Mouse (Mus musculus): ENCODE measurements around the gene Coro6. TPM values are rescaled to one million over a fixed set of nuclear protein-coding genes. Genes with fewer than 3 reads are reported as not detected.

Coro6 gene
- total RNA-seq, 1 experiment from 2014 or later = 1.1 TPM

DNA sequence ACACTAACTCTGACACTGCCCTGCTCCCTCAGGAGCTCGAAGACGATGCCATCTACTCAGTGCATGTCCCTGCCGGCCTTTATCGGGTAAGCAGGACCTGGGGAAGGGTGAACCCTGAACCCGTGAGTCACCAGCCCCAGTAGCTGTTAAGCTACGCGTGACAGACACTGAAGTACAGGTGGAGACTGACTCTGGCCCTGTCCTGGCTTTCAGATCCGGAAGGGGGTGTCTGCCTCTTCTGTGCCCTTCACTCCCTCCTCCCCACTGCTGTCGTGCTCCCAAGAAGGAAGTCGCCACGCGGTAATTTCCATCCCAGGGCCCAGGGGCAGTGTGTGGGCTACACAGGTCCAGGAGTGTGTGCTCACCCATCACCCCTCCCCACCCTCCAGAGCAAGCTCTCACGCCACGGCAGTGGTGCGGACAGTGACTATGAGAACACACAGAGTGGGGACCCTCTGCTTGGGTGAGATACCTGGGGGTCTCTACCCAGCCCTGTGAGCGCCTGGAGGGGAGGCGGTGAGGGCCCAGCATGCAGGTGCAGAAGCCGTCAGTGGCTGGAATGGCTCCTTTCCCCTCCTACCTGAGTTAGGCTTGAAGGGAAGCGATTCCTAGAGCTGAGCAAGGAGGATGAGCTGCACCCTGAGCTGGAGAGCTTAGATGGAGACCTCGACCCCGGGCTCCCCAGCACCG, 43.2 kb downstream of the Coro6 start:
- ATAC-seq (replicated peaks; ENCODE audit: insufficient number of reproducible peaks, low FRiP score, low TSS enrichment, poor library complexity, severe bottlenecking) = no peak

DNA sequence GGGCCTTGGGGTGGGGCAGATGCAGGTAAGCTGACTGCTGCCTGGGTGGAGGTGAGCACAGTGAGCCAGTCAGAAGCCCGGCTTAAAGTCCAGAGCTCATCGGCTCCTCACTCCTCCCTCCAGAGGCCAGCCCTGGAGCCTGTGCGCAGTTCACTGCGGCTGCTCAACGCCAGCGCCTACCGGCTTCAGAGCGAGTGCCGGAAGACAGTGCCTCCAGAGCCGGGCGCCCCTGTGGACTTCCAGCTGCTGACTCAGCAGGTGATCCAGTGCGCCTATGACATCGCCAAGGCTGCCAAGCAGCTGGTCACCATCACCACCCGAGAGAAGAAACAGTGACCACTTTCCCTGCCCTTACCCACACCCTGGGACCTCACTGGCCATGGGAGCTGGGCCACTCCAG, 44.1 kb downstream of the Coro6 start:
- no peak for ATAC-seq (replicated peaks; ENCODE audit: insufficient number of reproducible peaks, low FRiP score, low TSS enrichment, poor library complexity, severe bottlenecking)

DNA sequence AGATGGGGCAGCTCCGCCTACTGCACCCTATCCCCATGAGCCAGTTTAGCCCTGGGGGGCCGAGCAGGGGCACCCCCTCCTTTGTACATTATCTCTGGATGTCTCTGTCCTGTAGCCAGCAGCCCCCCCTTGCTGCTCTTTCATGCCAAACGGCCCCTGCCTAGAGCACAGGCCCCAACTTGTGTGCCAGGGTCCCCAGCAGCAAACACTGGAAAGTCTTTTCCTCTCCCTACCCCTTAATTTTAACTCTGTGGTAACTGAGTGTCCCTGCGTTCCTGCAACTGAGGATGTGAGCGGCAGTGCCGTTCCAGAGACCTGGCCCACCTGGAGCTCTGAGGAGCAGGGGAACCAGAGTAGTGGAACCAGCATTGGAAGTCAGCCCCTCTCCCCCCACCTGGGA, 44.7 kb downstream of the Coro6 start:
- no peak for ATAC-seq (replicated peaks; ENCODE audit: insufficient number of reproducible peaks, low FRiP score, low TSS enrichment, poor library complexity, severe bottlenecking)

DNA sequence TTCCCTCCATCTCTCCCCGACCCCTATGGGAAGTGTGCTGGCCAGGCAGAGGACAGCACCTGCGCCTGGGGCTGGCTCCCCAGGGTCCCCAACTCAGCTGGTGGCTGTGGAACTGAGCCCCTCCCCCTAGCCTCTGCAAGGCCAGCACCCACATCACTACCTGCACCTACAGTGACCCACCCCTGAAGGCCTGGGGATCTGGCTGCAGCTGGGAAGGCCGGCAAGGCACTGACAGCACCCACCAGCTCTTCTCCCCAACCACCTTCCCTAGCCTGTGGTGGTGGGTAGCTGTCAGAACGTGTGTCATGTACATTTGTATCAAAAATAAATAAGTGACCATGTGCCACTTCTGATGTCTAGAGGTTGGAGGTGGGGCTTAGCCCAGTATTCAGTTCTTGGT, 45.2 kb downstream of the Coro6 start:
- ATAC-seq (replicated peaks; ENCODE audit: insufficient number of reproducible peaks, low FRiP score, low TSS enrichment, poor library complexity, severe bottlenecking) = no peak

DNA sequence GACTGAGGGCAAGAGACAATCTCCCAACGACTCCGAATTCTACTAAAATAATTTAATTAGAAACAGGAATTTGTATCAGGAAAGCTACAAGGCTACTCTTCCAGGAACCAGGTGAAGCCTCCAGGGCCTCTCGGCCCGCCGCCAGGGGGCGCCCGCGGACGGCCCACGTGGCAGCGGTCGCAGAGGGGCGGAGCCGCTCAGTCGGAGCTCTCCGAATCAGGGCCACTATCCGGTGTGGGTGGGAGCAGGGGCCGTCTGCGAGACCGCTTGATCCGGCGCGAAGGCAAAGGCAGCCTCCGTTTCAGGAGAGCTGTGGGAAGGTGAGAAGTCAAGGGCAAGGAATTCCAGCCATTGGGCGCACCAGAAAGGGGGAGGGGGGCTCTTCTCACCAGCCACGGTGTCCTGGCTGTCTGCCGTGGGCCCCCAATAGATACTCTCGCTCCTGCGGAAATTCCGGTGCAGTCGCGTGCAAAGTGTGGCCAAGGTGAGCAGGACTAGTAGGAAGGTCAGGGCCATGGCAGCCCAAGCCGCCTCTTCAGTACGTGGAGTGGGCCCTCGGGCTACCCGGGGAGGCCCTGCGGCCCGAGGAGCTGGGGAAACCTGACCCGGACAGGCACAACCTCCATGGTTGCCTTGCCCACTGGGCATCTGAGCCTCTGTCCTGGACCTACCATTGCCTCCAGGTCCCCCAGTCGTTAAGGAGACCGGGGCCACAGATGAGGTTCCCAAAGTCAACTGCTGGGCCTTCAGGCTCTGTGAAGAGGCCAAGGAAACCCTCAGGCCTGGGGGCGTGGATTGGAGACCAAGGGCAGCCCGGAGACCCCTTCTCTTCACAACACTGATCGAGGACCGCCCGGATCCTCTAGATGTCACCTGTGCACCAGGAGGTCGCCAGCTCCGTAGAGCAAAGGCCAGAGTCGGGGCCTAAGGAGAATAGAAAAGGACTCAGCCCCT, 46.1 kb downstream of the Coro6 start:
- peak; percentile 38 for ATAC-seq (replicated peaks; ENCODE audit: insufficient number of reproducible peaks, low FRiP score, low TSS enrichment, poor library complexity, severe bottlenecking)

DNA sequence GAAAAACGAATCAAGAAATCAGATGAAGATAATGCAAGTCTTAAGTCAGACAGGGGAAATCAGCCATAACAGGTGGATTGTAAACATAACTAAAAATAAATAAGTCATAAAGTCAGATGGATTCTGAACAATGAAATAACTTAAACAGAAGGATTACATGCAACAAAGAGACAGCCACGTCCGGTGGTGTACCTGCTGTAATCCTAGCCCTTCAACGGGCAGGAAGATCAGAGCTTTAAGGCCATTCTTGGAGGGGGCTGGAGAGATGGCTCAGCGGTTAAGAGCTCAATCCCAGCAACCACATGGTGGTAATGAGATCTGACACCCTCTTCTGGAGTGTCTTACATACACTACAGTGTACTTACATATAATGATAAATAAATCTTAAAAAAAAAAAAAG, 49.1 kb downstream of the Coro6 start:
- ATAC-seq (replicated peaks; ENCODE audit: insufficient number of reproducible peaks, low FRiP score, low TSS enrichment, poor library complexity, severe bottlenecking) = no peak

DNA sequence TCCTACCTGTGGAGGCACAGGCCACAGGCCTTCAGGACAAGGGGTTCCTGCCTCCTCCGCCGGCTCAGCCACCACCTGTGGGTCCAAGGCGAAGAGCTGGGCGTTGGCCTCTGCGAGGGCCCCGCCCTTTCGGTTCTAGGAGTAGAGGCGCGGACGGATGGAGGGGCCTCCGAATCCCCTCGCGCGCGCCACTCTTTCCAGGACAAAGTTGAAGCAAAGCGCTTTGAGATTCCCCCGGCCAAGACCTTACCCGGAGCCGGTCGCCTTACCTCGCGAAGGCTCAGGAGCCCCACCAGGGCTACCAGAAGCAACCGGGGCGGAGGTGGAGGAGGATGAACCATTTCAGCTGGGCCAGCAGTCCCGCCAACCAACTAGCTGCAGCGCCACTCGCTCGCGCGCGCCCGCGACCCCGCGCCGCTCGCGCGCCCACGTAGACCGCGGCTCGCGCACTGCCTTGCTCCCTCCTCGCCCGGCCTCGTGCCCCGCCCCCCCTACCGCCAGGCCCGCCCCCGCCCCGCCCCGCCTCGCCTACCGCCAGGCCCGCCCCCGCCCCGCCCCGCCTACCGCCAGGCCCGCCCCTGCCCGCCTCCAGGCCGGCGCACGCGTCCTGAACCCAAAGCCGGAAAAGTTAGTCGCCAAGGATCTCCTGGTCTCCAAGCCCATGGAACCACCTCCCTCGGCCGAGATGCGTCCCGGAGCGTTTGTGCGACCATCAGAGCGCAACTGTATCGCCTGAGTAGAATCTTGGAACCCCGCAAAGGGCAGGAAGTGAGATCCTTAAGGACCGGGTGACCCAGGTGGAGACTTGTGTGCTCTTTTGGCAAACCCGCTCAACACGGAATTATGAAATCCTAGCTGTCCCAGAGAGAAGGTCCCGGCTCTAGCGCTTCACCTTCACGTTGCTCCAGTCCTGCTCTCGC, 50.9 kb downstream of the Coro6 start:
- ATAC-seq (replicated peaks; ENCODE audit: insufficient number of reproducible peaks, low FRiP score, low TSS enrichment, poor library complexity, severe bottlenecking) = peak; percentile 32

DNA sequence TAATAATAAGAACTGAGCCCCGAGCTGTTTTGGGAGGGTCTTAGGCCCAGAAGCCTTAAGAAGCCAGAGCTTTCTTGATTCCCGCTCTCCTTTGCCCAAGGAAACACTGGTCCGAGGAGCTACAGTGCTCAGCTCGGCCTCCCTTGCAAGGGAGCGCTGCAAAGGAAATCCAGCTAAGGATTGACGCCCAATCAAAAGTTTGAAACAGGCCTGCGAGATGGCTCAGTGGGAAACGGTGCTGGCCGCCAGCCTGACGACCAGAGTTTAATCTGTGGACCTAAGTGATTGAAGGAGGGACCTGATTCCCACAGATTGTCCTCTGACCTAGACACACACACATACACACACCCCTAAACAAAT, 51.6 kb downstream of the Coro6 start:
- ATAC-seq (replicated peaks; ENCODE audit: insufficient number of reproducible peaks, low FRiP score, low TSS enrichment, poor library complexity, severe bottlenecking) = no peak

DNA sequence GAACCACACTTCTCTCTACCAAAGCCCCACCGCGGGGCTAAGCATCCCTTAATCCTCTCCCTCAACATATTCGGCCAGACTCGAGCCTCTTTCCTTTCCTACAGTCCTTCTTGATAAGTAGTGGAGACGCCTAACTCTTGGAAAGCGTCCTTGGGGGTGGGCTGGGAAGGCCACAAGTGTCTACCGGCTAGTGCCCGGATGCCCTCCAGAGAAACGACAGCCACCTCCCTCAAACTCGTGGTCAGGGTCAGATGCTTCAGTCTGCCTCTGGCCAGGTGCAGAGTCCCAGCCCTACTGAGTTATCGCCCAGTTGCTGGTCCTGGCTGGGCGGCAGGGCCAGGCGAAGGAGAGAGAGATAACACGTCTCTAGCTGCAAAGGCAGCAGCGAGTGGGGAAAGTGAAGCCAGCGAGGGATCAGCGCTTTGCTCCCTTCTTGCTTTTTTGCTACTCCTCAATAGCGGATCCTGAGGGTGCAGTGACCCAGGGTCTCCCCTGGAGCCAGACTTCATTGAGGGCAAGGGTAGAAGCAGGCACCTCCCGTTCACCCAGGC, 52.1 kb downstream of the Coro6 start:
- ATAC-seq (replicated peaks; ENCODE audit: insufficient number of reproducible peaks, low FRiP score, low TSS enrichment, poor library complexity, severe bottlenecking) = no peak

DNA sequence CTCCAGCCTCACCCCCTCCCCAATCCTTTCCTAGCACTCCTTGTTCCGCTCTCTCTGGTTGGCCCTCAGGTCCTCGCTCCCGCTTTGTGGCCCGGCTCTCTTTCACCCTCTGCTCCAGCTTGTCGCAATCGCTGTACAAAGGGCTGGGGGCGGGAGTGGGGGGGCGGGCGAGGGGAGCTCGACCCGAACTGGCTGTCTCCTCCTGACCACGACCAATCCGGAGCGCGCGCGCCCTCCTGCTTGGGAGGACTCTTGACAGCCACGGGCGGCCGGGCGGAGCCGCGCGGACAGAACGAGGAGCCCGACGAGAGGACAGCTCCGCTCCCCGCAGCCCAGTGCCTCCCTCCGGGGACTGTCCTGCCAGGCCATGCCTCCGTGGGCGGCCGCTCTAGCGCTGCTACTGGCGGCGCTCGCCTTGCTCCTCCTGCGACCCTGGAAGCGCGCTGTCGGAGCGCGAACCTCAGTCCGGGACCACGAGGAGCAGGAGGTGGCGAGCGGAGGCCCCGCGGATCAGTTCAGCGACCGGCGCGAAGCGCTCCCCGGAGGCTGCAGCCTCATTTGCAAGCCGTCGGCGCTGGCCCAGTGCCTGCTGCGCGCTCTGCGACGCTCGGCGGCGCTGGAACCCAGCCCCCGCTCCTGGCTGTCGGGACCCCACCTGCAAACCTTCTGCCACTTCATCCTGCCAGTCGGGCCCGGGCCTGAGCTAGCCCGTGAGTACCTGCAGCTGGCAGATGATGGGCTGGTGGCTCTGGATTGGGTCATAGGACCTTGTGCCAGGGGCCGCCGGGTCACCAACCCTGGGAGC, 52.8 kb downstream of the Coro6 start, which contains the start of gene Abhd15:
Gene Abhd15, plus strand, starts transcription at position 290 of the 805 bp plus-strand sequence.
- peak; percentile 25 for ATAC-seq (replicated peaks; ENCODE audit: insufficient number of reproducible peaks, low FRiP score, low TSS enrichment, poor library complexity, severe bottlenecking)

DNA sequence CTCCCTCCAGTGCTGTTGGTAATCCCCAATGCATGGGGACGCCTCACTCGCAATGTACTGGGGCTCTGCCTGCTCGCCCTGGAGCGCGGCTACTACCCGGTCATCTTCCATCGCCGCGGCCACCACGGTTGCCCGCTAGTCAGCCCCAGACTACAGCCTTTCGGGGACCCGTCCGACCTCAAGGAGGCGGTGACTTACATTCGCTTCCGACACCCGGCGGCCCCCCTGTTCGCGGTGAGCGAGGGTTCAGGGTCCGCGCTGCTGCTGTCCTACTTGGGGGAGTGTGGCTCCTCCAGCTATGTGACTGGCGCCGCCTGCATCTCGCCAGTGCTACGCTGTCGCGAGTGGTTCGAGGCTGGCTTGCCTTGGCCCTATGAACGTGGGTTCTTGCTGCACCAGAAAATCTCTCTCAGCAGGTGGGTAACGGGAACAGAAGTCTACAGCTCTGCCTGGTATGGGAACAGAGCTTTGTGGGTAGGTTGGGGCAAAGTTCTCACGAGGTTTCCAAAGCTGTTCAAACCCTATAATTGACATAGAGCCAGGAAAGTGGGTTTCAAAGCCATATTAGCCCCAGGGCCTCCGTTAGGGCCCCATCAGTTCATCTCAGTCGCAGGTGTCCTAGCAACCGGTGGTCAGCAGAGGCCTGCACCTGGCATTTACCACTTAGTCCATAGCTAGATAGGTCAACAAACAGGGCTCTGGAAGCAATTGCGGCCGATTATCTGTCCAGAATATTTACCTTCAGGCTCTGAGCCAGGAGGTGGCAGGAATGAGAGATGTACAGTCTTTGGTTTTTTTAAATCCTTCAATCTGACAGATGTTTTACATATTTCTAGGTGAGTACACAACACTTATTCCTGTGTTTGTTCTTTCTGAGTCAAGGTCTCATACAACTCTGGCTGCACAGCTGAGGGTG, 53.7 kb downstream of the Coro6 start, which contains the start of gene Trp53i13:
Gene Trp53i13, minus strand, starts transcription at position 344 of the 916 bp plus-strand sequence.
- no peak for ATAC-seq (replicated peaks; ENCODE audit: insufficient number of reproducible peaks, low FRiP score, low TSS enrichment, poor library complexity, severe bottlenecking)

DNA sequence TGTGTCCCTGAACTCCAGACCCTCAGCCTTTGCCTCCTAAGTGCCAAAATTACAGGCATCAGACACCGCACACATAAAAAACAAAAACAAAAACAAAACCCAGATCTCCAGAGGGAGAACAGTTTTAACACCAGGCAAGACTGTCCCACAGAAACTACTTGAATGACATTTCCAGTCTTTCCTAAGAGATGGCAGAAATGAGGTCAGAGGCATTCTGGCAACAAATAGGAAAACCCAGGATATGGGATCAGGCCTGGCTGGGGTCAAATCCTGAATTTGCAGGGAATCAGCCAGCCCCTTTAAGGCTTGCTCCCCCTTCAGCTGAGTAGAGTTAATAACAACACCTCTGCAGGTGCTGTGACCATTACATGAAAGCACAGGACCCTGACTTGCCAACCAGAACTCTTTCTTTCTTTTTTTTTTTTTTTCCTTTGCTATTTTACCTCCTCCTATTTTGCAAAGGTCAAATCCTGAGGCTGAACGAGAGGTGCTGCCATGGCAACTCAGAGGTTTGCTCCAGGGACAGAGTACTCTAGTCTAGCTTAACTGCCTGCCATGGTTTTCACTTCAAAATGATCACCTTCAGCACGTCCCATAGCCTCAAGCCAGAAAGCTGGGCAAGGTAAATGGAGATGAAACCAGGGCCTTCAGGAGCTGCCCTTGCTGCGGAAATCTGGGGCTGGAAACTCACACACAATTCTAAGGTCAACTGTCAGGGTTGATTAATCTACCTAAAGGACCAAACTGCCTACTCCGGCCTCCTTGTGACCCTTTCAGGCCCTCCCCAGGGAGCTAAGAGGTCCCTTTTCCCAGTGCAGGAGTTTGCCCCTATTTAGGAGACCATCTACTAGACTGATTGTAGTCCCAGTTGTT, 54.6 kb downstream of the Coro6 start:
- no peak for ATAC-seq (replicated peaks; ENCODE audit: insufficient number of reproducible peaks, low FRiP score, low TSS enrichment, poor library complexity, severe bottlenecking)

DNA sequence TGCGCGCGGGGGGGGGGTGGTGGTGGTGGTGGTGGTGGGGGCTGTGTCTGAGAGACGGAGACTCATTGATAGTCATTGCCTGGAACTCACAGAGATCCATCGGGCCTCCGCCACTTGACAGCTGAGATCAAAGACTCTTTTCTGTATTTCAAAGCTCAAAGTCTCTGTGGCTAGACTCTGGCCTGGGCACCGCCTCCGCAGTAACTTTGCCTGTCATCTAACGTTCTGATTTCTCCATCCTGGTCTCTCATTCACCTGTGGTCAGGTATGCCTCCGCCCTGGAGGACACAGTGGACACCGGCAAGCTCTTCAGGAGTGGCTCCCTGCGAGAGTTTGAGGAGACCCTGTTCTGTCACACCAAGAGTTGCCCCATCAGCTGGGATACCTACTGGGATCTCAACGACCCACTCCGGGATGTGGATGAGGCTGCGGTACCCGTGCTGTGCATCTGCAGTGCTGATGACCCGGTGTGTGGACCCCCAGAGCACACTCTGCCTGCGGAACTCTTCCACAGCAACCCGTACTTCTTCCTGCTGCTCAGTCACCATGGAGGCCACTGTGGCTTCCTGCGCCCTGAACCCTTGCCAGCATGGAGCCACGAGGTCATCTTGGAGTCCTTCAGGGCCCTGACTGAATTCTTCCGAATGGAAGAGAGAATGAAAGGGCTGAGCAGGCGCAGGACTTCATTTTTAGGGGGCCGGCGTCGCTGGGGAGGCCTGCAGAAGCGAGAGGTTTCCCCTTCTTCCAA, 56.0 kb downstream of the Coro6 start:
- no peak for ATAC-seq (replicated peaks; ENCODE audit: insufficient number of reproducible peaks, low FRiP score, low TSS enrichment, poor library complexity, severe bottlenecking)

DNA sequence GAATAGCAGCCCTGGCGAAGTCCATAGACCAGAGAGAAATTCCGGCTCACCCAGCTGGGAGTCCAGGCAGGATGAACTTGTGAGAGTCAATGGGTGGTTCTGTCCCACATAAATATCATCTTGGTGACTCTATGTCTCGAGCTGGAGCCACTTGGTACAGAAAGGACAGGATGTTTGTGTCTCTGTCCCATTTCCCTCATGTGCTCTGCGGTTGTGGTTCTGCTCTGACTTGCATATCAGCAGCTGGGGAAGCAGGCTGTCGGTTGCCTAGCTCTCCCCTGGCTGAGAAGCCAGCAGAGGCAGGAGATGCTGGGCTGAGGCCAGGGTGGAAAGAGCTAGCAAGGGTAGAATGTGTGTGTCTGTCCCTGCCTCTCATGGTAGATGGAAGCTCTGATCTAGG, 56.8 kb downstream of the Coro6 start, which contains the start of gene Gm10392:
Gene Gm10392, minus strand, starts transcription at position 156 of the 400 bp plus-strand sequence.
- ATAC-seq (replicated peaks; ENCODE audit: insufficient number of reproducible peaks, low FRiP score, low TSS enrichment, poor library complexity, severe bottlenecking) = peak; percentile 51; the same call in 1 of the 2 replicates

Measured in monocyte, adult 5-6 weeks (primary cell).